Mouse (Mus musculus) ES-E14 (cell line): ENCODE results near the gene Muc4.

ENCODE experiments used
- CHD2 ChIP-seq: IDR thresholded peaks from 2 replicates; pipeline ENCODE4 v1.6.1; 2014; ENCODE audit warnings: mild to moderate bottlenecking, low read depth, low read length, inconsistent platforms
- HCFC1 ChIP-seq: IDR thresholded peaks from 2 replicates; pipeline ENCODE4 v1.6.1; 2012; ENCODE audit warnings: low read length, inconsistent platforms, borderline replicate concordance; ENCODE audit not compliant: insufficient read depth
- MAFK ChIP-seq: IDR thresholded peaks from 2 replicates; pipeline ENCODE4 v1.6.1; 2014; ENCODE audit warnings: mild to moderate bottlenecking, low read depth, low read length, inconsistent platforms; ENCODE audit not compliant: insufficient read depth
- ZC3H11A ChIP-seq: IDR thresholded peaks from 2 replicates; pipeline ENCODE4 v1.6.1; 2012; ENCODE audit warnings: low read depth, mild to moderate bottlenecking, inconsistent platforms, low read length, borderline replicate concordance
- ZNF384 ChIP-seq: IDR thresholded peaks from 2 replicates; pipeline ENCODE4 v1.6.1; 2012; ENCODE audit warnings: low read depth, low read length, inconsistent platforms

GRCm38 (mm10) chr16:32822881-32823280 lies 87.2 kb downstream of the Muc4 start:
- TF ChIP-seq CHD2, result no peak
- no peak for TF ChIP-seq ZNF384
- no peak for TF ChIP-seq ZC3H11A
- TF ChIP-seq HCFC1, result no peak
- TF ChIP-seq MAFK, result no peak
